Mouse (Mus musculus) limb, embryonic 10.5 days (tissue): ENCODE data around the gene Acd. TPM values are rescaled to one million over a fixed set of nuclear protein-coding genes. Genes with fewer than 3 reads are reported as not detected.

Experiments used
- DNase-seq: peaks from one replicate; pipeline ENCODE4 v3.0.0-alpha.2; 2017; ENCODE audit warnings: low spot score
- H3K27ac ChIP-seq: fragments of 300-500 bp; sonication (generic); 2 replicates; pipeline ENCODE4 v1.5.1; 2016; ENCODE audit warnings: mild to moderate bottlenecking
- H3K27me3 ChIP-seq: fragments of 300-500 bp; sonication (generic); 2 replicates; pipeline ENCODE4 v1.6.1; 2016; ENCODE audit warnings: low read depth, mild to moderate bottlenecking; ENCODE audit not compliant: poor library complexity, severe bottlenecking
- H3K36me3 ChIP-seq: fragments of 300-500 bp; sonication (generic); 2 replicates; pipeline ENCODE4 v1.6.1; 2016; ENCODE audit warnings: mild to moderate bottlenecking, moderate library complexity
- H3K4me1 ChIP-seq: fragments of 300-500 bp; sonication (generic); 2 replicates; pipeline ENCODE4 v1.6.1; 2016
- H3K4me3 ChIP-seq: fragments of 300-500 bp; sonication (generic); 2 replicates; pipeline ENCODE4 v1.5.1; 2016; ENCODE audit warnings: mild to moderate bottlenecking, moderate library complexity
- H3K9me3 ChIP-seq: fragments of 300-500 bp; sonication (generic); replicated peaks from 2 replicates; pipeline ENCODE4 v1.6.1; 2016; ENCODE audit warnings: mild to moderate bottlenecking
- WGBS: fragments of 180-500 bp; shearing (Covaris S2); methylation state at CpG from one replicate; pipeline ENCODE4 v1.1.7; 2016; 5-methylcytosine and 5-hydroxymethylcytosine counted together
- polyA plus RNA-seq: library from polyadenylated mRNA; unstranded; fragments of >200 nt; fragmentation: Nextera tagmentation; extraction: Ambion mirVana; gene quantifications from 2 replicates; pipeline ENCODE4 v1.2.1, GENCODE M21; 2016

The Acd gene
- polyA plus RNA-seq, 1 experiment from 2014 or later, result 74.3 TPM

GRCm38 (mm10) chr8:105712286-105712685, 11.4 kb upstream of the Acd start:
- H3K36me3 ChIP-seq, result peaks cover 21% of the 10 kb centered on the region
- no peak for DNase-seq
- H3K27ac ChIP-seq, result no peak overlapping the region
- WGBS, result 90% methylated on average over 3 of the region's 3 CpGs
- H3K9me3 ChIP-seq, result no peaks in the 10 kb centered on the region
- no peaks in the 10 kb centered on the region for H3K27me3 ChIP-seq
- H3K4me1 ChIP-seq, result peaks cover 9% of the 10 kb centered on the region; the same call in 1 of the 2 replicates
- H3K4me3 ChIP-seq, result no peak overlapping the region

DNA sequence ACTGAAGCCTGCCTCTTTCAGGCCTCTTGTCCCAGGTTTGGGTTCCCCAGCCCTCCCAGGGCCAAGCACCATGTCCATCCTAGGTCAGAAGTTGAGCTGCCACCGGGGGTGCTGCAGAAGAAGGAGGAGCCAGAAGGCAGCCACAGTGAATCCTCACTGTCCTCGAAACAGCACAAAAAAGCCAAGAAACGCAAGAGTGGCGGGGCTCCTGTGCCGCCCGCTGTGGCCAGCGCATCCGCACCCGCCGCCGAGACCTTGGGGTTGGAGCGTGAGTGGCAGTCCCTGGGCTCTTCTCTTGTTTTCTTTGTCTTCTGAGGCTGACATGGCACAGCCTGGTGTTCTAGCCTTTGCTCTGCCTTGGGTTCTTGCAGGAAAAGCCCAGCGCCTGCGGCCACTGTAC, 8.4 kb upstream of the Acd start:
- WGBS, result 77% methylated on average over 14 of the region's 14 CpGs
- DNase-seq, result no peak
- Histone ChIP-seq H3K4me1 (peaks cover 19% of the 10 kb centered on the region), H3K9me3 (no peaks in the 10 kb centered on the region), H3K27ac (no peak overlapping the region), H3K36me3 (peaks cover 17% of the 10 kb centered on the region), H3K27me3 (no peaks in the 10 kb centered on the region), H3K4me3 (no peak overlapping the region)

DNA sequence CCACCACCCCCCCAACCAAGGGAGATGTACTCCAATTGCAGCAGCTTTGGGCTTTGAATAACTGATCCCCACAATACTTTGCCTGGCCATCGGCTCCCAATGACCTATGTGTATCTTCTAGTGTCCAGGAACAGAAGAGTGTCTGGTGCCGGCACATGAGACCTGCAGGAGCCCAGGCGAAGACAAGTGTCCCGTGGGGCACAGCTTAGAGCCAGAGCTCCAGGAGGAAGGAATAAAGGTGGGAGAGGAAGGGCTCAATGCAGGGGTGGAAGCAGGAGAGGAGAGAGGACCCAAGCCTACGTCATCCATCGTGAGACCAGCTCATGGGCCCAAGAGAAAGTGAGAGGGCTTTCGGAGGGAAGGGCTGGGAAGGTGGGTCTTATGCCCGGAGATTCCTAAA, 7.8 kb upstream of the Acd start:
- 91% methylated on average over 8 of the region's 8 CpGs for WGBS
- peaks cover 18% of the 10 kb centered on the region for H3K4me1 ChIP-seq
- H3K36me3 ChIP-seq, result peaks cover 23% of the 10 kb centered on the region
- no peak for DNase-seq
- no peaks in the 10 kb centered on the region for H3K27me3 ChIP-seq
- no peak overlapping the region for H3K4me3 ChIP-seq
- H3K27ac ChIP-seq, result no peak overlapping the region; the same call in 1 of the 2 replicates
- H3K9me3 ChIP-seq, result no peaks in the 10 kb centered on the region

DNA sequence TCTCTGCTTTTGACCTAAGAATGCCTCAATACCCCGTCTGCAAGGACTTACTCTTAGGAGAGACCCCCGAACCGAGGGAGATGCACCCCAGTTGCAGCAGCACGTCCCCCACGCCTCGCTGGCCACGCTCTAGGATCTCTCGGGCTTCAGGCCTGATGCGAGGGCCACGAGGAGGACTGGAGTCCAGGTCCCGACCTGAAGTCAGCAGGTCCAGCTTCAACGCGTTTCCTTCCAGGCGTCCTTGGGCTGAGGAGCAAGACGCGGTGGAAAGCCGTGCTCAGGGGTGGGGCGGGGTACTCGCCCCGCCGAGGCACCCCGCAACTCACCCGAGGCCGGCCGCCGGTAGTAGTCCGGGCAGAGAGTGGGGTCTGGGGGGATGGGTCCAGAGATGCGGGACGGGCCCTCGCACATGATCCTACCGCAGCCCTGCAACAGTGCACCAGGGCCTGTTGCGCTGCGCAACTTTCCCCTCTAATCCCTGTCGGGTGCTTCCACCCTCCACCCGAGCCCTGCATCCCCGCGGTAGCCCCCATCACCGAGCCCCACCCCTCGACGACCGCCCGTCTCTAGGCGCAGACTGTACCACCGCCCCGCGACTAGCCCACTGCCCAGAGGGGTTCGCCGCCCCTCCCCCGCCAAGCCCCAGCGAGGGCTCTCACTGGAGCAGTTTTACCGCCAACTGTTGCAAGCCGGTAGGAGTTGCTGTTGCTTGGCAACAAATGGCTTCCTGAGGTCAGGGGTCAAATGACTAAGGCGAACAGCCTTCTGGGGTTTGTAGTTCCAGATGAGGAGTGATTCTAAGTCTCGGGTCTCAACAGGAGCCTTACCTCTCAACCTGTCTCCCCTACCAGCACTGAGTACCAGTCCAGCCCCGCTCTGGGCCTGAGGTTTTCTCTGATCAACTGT, 6.8 kb upstream of the Acd start, which contains the start of the genes 4933405L10Rik and Enkd1:
Gene 4933405L10Rik, plus strand, starts transcription at position 158 of the 906 bp plus-strand sequence.
Gene Enkd1, minus strand, starts transcription at position 713 of the 906 bp plus-strand sequence.
- Histone ChIP-seq H3K36me3 (peaks cover 32% of the 10 kb centered on the region), H3K27ac (peak within 1 kb of the TSS; percentile 91), H3K27me3 (no peaks in the 10 kb centered on the region), H3K4me3 (peak within 1 kb of the TSS; percentile 83), H3K4me1 (peaks cover 20% of the 10 kb centered on the region), H3K9me3 (no peaks in the 10 kb centered on the region)
- WGBS, result under 1% methylated on average over 55 of the region's 55 CpGs
- peak; percentile 93 for DNase-seq

GRCm38 (mm10) chr8:105706426-105706825, 5.5 kb upstream of the Acd start:
- H3K4me3 ChIP-seq, result peak overlapping the region; percentile 83
- no peaks in the 10 kb centered on the region for H3K9me3 ChIP-seq
- DNase-seq, result no peak
- H3K36me3 ChIP-seq, result peaks cover 40% of the 10 kb centered on the region
- no peak overlapping the region for H3K27ac ChIP-seq
- no peaks in the 10 kb centered on the region for H3K27me3 ChIP-seq
- H3K4me1 ChIP-seq, result peaks cover 33% of the 10 kb centered on the region
- WGBS, result 84% methylated on average over 12 of the region's 12 CpGs

- 92% methylated on average over 6 of the region's 6 CpGs for WGBS
- Histone ChIP-seq H3K4me1 (peaks cover 39% of the 10 kb centered on the region), H3K27ac (no peak overlapping the region), H3K36me3 (peaks cover 40% of the 10 kb centered on the region), H3K27me3 (no peaks in the 10 kb centered on the region), H3K4me3 (no peak overlapping the region), H3K9me3 (no peaks in the 10 kb centered on the region)
- DNase-seq, result no peak
Observed at GRCm38 (mm10) chr8:105704955-105705354, 4.1 kb upstream of the Acd start.

- no peak for DNase-seq
- Histone ChIP-seq H3K9me3 (no peaks in the 10 kb centered on the region), H3K27me3 (no peaks in the 10 kb centered on the region), H3K4me1 (peaks cover 44% of the 10 kb centered on the region), H3K36me3 (peaks cover 45% of the 10 kb centered on the region), H3K4me3 (no peak overlapping the region), H3K27ac (no peak overlapping the region)
- WGBS, result 93% methylated on average over 34 of the region's 34 CpGs
Observed at GRCm38 (mm10) chr8:105704146-105704812, 3.4 kb upstream of the Acd start.

DNA sequence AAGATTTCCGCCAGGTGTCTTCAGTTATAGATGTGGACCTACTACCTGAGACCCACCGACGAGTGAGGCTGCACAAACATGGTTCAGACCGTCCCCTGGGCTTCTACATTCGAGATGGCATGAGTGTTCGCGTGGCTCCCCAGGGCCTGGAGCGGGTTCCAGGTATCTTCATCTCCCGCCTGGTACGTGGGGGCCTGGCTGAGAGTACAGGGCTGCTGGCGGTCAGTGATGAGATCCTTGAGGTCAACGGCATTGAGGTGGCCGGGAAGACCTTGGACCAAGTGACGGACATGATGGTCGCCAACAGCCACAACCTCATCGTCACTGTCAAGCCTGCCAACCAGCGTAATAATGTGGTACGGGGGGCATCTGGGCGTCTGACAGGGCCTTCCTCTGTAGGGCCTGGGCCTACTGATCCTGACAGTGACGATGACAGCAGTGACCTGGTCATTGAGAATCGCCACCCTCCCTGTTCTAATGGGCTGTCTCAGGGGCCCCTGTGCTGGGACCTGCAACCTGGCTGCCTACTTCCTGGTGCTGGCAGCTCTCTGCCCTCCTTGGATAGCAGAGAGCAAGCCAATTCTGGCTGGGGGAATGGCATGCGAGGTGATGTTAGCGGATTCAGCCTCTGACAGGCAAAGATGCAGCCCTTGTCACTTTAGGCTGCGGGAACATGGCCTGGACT, 2.0 kb upstream of the Acd start:
- H3K9me3 ChIP-seq, result no peaks in the 10 kb centered on the region
- peaks cover 41% of the 10 kb centered on the region for H3K4me1 ChIP-seq
- 93% methylated on average over 24 of the region's 24 CpGs for WGBS
- no peaks in the 10 kb centered on the region for H3K27me3 ChIP-seq
- no peak overlapping the region for H3K27ac ChIP-seq
- peak overlapping the region; percentile 9; the same call in 1 of the 2 replicates for H3K4me3 ChIP-seq
- H3K36me3 ChIP-seq, result peaks cover 57% of the 10 kb centered on the region
- DNase-seq, result no peak

DNA sequence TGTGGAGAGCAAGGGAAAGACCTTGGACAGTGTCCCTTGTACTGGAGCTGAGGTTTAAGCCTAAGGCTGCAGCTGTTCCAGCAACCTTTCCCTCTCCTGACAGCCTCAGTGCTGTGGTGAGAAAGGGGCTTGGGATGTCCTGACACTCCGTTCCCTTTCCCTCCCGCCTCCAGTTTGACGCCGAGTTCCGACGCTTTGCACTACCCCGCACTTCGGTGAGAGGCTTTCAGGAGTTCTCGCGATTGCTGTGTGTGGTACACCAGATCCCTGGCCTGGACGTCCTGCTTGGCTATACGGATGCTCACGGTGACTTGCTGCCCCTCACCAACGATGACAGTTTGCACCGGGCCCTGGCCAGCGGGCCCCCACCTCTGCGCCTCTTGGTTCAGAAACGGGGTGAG, 1.1 kb upstream of the Acd start:
- Histone ChIP-seq H3K36me3 (peaks cover 66% of the 10 kb centered on the region), H3K27ac (peak overlapping the region; percentile 64; the same call in 1 of the 2 replicates), H3K4me3 (peak overlapping the region; percentile 68), H3K4me1 (peaks cover 36% of the 10 kb centered on the region), H3K9me3 (no peaks in the 10 kb centered on the region), H3K27me3 (no peaks in the 10 kb centered on the region)
- 46% methylated on average over 18 of the region's 18 CpGs for WGBS
- no peak for DNase-seq

DNA sequence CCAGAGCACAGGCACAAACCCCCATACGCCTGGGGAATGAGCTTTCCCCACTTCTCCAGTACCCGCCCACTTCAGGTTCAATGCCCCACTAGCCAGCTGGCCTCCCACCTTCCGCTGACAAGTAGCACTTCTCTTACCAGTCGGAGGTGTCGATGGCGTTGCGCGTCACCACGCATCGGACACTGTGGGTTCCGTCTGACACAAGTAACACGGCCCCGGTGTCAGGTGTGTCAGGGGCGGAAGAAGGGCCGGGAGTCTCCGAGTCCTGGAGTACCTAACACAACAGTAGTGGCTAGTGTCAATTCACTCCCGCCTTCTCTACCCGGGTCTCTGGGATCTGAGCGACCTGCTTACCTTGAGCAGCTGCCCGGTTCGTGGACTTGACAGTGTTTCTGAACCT, 336 bp downstream of the Acd start:
- DNase-seq, result no peak
- H3K36me3 ChIP-seq, result peaks cover 70% of the 10 kb centered on the region

DNA sequence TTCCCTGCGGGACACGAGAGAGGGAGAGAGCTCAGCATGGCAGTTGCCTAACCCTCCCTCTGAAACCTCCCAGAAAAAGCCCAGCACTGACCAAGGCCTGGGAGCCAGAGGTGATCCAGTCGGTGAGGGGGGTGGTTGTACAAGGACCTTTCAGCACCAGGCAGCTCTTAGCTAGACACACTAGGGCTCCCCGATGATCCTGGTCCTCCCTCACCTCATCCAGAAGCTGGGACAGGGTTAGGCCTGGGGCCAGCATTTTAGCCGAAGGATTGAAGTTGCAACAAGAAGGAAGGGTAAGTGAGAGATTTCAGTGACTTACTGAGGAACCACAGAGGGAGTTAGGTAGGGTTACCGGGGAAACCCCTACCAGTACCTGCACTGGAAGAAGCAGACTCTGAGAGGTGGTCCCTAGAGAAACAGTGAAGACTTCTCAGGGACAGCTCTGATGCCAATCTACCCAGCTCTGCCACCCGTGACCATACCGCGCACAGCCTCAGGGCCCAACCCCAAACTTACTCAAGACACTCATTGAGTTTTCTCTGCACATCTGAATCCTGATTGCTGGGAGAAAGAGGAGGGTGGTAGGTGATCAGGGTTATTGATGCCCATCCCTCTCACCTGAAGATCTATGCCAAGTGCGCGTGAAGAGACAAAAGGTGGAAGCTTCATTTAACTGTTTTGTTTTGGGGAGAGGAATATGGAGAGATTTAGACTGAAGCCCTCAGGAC, 1.2 kb downstream of the Acd start:
- H3K9me3 ChIP-seq, result no peaks in the 10 kb centered on the region
- peaks cover 68% of the 10 kb centered on the region for H3K36me3 ChIP-seq
- H3K4me1 ChIP-seq, result peaks cover 26% of the 10 kb centered on the region
- peak overlapping the region; percentile 68 for H3K4me3 ChIP-seq
- peaks cover 10% of the 10 kb centered on the region for H3K27me3 ChIP-seq
- DNase-seq, result no peak
- 92% methylated on average over 11 of the region's 11 CpGs for WGBS
- H3K27ac ChIP-seq, result 0 out of 2 replicates have a peak overlapping the region, but pooled peaks have one; percentile 82

More for the DNA sequence above, 336 bp downstream of the Acd start:
- Histone ChIP-seq H3K4me1 (peaks cover 26% of the 10 kb centered on the region), H3K9me3 (no peaks in the 10 kb centered on the region), H3K27me3 (peaks cover under 1% of the 10 kb centered on the region), H3K27ac (peak overlapping the region; percentile 82), H3K4me3 (peak overlapping the region; percentile 68)
- 0% methylated on average over 21 of the region's 21 CpGs for WGBS

- 87% methylated on average over 5 of the region's 5 CpGs for WGBS
Observed at GRCm38 (mm10) chr8:105698734-105699133, 2.2 kb downstream of the Acd start.

More at GRCm38 (mm10) chr8:105698734-105699133, 2.2 kb downstream of the Acd start:
- Histone ChIP-seq H3K4me3 (no peak overlapping the region), H3K9me3 (no peaks in the 10 kb centered on the region), H3K27me3 (peaks cover 19% of the 10 kb centered on the region), H3K36me3 (peaks cover 58% of the 10 kb centered on the region), H3K27ac (no peak overlapping the region), H3K4me1 (peaks cover 34% of the 10 kb centered on the region)
- DNase-seq, result no peak
